Mouse (Mus musculus) T-helper 17 cell (primary cell): ENCODE measurements at regions not wholly inside any gene's neighbourhood (a gene's known extent, or its start where the extent isn't known, plus 50 kb on each side); places are given as distances from the start of the nearest gene placed in this dataset.

ENCODE experiments used
- in situ Hi-C, 2 experiments: fragments of 300-600 bp; cut with MboI, MseI; formaldehyde crosslinking; loops; 1 replicate in 1 of 2; 2 replicates in 1 of 2; pipeline ENCODE4 v1.15.1; 2025; ENCODE audit warnings: high pct_unique_total_duplicates in 2 of 2

- in situ Hi-C loops, result no loop called here
Measured at GRCm38 (mm10) chr16:92952336-92953097, 126.6 kb upstream of the Runx1 start.

DNA sequence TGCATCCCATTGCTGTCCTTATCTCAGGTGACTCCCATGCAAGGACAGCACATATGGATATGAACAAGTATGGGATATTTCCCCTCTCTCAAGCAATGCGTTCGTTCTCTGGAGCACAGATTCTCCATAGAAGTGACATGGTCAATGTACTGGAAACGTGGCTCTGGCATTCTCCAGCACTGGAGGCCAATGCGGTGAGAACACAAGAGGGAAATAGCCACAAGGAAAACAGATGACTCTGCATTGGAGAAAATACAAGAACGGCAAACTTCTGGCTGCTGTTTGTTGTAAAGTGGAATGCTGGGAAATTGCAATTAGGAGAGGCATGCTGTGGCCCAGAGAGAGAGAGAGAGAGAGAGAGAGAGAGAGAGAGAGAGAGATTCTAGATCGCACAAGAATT is 125.6 kb upstream of the Runx1 start:
- in situ Hi-C loops, result no loop called here

GRCm38 (mm10) chr16:92948494-92948893 is 122.5 kb upstream of the Runx1 start:
- in situ Hi-C loops, result no loop called here

DNA sequence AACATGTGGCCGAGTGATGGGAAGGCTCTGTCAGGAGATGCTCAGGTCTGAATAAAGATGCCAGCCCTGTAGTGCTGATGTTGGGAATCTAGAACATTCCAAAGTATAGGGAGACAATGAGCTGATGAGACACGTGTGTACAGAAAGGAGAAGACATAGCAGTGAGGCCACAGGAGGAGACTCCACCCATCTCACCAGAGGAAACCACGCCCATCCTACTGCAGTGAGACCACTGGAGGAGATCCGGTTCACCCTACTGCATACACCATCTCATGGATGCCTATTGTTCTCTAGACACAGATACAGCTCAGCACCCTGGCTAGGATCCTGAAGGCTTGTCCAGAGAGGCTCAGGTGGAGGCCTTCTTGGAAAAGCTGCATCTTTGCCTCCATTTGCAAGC is 120.6 kb upstream of the Runx1 start:
- in situ Hi-C loops, result no loop called here

GRCm38 (mm10) chr16:92943901-92944300 is 118.0 kb upstream of the Runx1 start:
- in situ Hi-C loops, result no loop called here

GRCm38 (mm10) chr16:92939618-92940017 is 113.7 kb upstream of the Runx1 start:
- in situ Hi-C loops, result no loop called here

- in situ Hi-C loops, result no loop called here
Measured at GRCm38 (mm10) chr16:92935848-92936535, 110.0 kb upstream of the Runx1 start.

DNA sequence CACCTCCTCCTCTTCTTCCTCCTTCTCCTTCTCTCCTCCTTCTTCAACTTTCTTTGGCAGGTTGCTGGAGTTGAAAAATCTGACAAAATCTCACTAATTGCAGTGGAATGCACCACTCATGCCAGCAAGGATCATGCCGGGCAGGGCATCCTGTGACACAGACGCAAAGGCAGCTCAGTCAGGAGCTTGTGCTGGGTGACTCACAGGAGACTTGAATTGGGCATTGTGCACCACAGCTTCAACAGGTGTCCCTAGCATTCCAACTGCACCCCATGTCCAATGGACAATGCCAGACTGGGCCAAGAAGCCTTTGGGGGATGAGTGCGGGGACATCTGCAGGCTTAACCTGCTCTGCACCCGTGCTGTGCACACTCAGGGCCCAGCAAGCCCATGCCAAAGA is 104.2 kb upstream of the Runx1 start:
- in situ Hi-C loops, result no loop called here

DNA sequence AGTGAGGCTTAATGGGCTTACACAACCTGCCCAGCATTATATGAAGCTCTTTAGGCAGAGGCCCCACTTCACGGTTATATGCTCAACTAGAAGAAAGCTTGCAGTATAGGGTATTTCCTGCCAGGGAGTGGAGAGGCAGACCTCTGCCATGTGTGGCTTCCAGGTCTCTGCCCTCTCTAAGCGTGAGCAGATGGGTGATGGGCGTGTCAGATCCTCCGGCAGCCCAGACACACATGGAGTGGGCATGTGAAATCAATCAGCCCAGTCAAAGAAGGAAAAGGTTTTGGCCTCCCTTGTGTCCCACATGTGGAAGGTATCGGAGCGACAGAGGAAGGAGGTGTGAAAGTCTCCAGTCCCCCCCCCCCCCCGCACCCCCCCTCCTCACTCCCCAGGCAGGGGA is 102.3 kb upstream of the Runx1 start:
- in situ Hi-C loops, result no loop called here

GRCm38 (mm10) chr16:92927662-92928061 is 101.7 kb upstream of the Runx1 start:
- in situ Hi-C loops, result no loop called here

DNA sequence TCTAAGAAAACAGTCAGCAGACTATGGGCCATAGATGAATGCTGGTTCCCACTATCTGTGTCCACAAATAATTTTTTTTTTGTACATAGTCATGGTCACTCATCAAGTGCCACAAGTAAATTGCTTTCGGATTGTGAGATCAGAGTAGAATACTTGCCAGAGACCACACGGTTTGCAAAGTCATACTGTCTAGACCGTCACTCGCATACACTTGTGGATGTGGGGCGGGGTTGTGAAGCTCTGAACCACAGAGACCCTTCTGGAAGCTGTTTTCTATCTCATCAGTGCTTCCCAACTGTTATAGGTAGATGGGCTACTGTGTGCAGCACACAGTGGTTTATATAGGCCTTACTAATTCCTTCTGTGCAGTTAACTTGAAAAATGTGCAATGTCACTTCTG is 100.9 kb upstream of the Runx1 start:
- in situ Hi-C loops, result no loop called here

DNA sequence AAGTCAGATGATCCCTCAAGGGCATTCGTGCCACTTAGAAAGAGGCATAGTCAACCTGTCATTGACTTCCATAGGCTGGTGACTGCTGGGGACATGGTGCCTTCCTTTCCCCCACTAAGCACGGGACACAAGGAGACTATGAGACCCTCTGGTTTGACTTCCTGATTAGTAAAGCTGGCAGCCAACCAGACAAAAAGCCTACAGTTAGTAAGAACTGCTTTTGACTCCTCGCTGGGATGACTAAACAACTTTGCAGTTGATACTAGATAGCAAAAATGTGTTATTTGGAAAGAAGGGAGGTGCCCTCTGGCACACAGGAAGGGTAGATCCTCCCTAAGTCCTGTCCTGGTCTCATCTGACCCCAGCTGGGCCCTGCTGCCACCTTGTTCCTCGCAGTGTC is 95.0 kb upstream of the Runx1 start:
- in situ Hi-C loops, result no loop called here

- in situ Hi-C loops, result loop anchor here in 1 of 2 experiments (10.0 kb wide), 1 partner anchor 1293 kb away; no protein-coding TSS in a partner anchor
Measured at GRCm38 (mm10) chr16:92917356-92917755, 91.4 kb upstream of the Runx1 start.

GRCm38 (mm10) chr16:92915651-92916050 is 89.7 kb upstream of the Runx1 start:
- in situ Hi-C loops, result loop anchor here in 1 of 2 experiments (10.0 kb wide), 1 partner anchor 1291 kb away; no protein-coding TSS in a partner anchor

GRCm38 (mm10) chr16:92906873-92907272 is 80.9 kb upstream of the Runx1 start:
- in situ Hi-C loops, result no loop called here

GRCm38 (mm10) chr16:92905626-92906025 is 79.7 kb upstream of the Runx1 start:
- in situ Hi-C loops, result no loop called here

GRCm38 (mm10) chr16:92903892-92904473 is 78.0 kb upstream of the Runx1 start:
- in situ Hi-C loops, result loop anchor here in 1 of 2 experiments (5.0 kb wide), 1 partner anchor 42 kb away; no protein-coding TSS in a partner anchor

GRCm38 (mm10) chr16:92903486-92903885 is 77.5 kb upstream of the Runx1 start:
- in situ Hi-C loops, result loop anchor here in 1 of 2 experiments (5.0 kb wide), 1 partner anchor 41 kb away; no protein-coding TSS in a partner anchor

DNA sequence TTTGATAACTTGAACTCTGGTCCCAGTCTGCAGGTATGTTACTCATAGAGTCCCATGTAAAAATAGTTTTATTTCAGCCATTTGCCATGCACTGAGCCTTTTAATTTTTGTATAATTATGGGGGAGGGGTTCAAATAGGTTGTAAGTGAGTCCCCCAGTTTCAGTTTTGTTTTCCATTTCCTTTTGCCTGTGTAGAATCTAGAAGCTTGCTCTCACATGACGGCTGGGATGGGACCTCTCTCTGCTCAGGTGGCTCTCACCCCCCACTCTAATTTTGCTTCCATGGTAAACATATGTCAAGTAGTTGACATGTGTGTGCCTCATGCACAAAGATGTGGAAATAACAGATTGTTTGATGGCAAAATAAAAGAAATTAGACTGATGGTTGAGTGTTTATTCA is 73.8 kb upstream of the Runx1 start:
- in situ Hi-C loops, result loop anchor here in 1 of 2 experiments (5.0 kb wide), 1 partner anchor 37 kb away; no protein-coding TSS in a partner anchor

- in situ Hi-C loops, result no loop called here
Measured at GRCm38 (mm10) chr16:92891741-92892140, 65.8 kb upstream of the Runx1 start.

GRCm38 (mm10) chr16:92890713-92891112 is 64.8 kb upstream of the Runx1 start:
- in situ Hi-C loops, result no loop called here

GRCm38 (mm10) chr16:92889537-92889936 is 63.6 kb upstream of the Runx1 start:
- in situ Hi-C loops, result no loop called here
